In genomic region chr8:88796651-88797050, GRCm38 (mm10) we compare ENCODE assay signal across 17 mouse cellular contexts.
"Had no signal": no experiment of that assay in that cellular context is flagged by ENCODE, and none has a peak within 500 bp of the region (broad histone marks: within the 10 kb centered on the region; RNA-seq: fewer than 3 reads in every experiment).

No protein-coding gene starts in this region.

- H3K4me1 ChIP-seq: stomach, embryonic 15.5 days had no signal

- H3K4me3 ChIP-seq: neural tube, embryonic 12.5 days; neural tube, embryonic 13.5 days; neural tube, embryonic 15.5 days; stomach, embryonic 15.5 days had no signal

- H3K36me3 ChIP-seq: neural tube, embryonic 12.5 days; neural tube, embryonic 13.5 days; neural tube, embryonic 15.5 days; stomach, embryonic 15.5 days had no signal

- H3K27ac ChIP-seq: neural tube, embryonic 12.5 days; neural tube, embryonic 13.5 days; neural tube, embryonic 15.5 days; stomach, embryonic 15.5 days; stomach, postnatal 0 days had no signal

- DNase-seq: retina, postnatal 1 day; right cerebral cortex, adult 18-20 months; right cerebral cortex, postnatal 14 days; right cerebral cortex, postnatal 25 days; right cerebral cortex, postnatal 4 days; spleen, adult 18-20 months; thymus, adult 18-20 months; thymus, adult 2 months; thymus, postnatal 14 days; thymus, postnatal 25 days; thymus, postnatal 36 days; thymus, postnatal 4 days had no signal

- H3K9ac ChIP-seq: neural tube, embryonic 12.5 days; neural tube, embryonic 13.5 days; neural tube, embryonic 15.5 days; stomach, embryonic 15.5 days had no signal

- H3K9me3 ChIP-seq: neural tube, embryonic 12.5 days; neural tube, embryonic 13.5 days; neural tube, embryonic 15.5 days; stomach, embryonic 15.5 days had no signal

- H3K4me2 ChIP-seq: neural tube, embryonic 12.5 days; neural tube, embryonic 13.5 days; neural tube, embryonic 15.5 days; stomach, embryonic 15.5 days had no signal

- H3K27me3 ChIP-seq: neural tube, embryonic 12.5 days; neural tube, embryonic 13.5 days; neural tube, embryonic 15.5 days; stomach, embryonic 15.5 days had no signal
